Mouse (Mus musculus) heart, postnatal 4 days (tissue): Measurements from ENCODE around the gene Hist1h4n. TPM values are rescaled to one million over a fixed set of nuclear protein-coding genes. Genes with fewer than 3 reads are reported as not detected.
"Not testable (repeated sequence)": the region's sequence is repeated elsewhere in the genome, so short reads cannot be mapped to it uniquely, and the experiment has no call there.

Source experiments
- DNase-seq: peaks from one replicate; pipeline ENCODE4 v3.0.0; 2021
- total RNA-seq, 2 experiments: library from RNA; stranded (reverse); gene quantifications; 2 replicates each; pipeline ENCODE4 v1.2.3; 2021

Hist1h4n gene
- total RNA-seq: 10 to 100 TPM; 54.0 to 56.5 TPM

GRCm38 (mm10) chr13:21831418-21832394 is at the start of gene Hist1h4n:
Gene Hist1h4n, minus strand, starts transcription at chr13:21832196.
- peak; percentile 11 for DNase-seq

GRCm38 (mm10) chr13:21880735-21881134 is 48.7 kb upstream of the Hist1h4n start:
- no peak for DNase-seq

GRCm38 (mm10) chr13:21865503-21865902 is 33.5 kb upstream of the Hist1h4n start:
- not testable (repeated sequence) for DNase-seq

- DNase-seq: no peak
Measured at GRCm38 (mm10) chr13:21861608-21862007, 29.6 kb upstream of the Hist1h4n start.

- DNase-seq: peak; percentile 10
Measured at GRCm38 (mm10) chr13:21855698-21856162, 23.7 kb upstream of the Hist1h4n start.

- DNase-seq: peak; percentile 37
Measured at GRCm38 (mm10) chr13:21855146-21855545, 23.1 kb upstream of the Hist1h4n start.

- peak; percentile 82 for DNase-seq
Measured at GRCm38 (mm10) chr13:21852215-21852945, 20.4 kb upstream of the Hist1h4n start.

- DNase-seq: not testable (repeated sequence)
Measured at GRCm38 (mm10) chr13:21850696-21851095, 18.7 kb upstream of the Hist1h4n start.

- DNase-seq: no peak
Measured at GRCm38 (mm10) chr13:21847883-21848282, 15.9 kb upstream of the Hist1h4n start.

- not testable (repeated sequence) for DNase-seq
Measured at GRCm38 (mm10) chr13:21846356-21846755, 14.4 kb upstream of the Hist1h4n start.

- DNase-seq: not testable (repeated sequence)
Measured at GRCm38 (mm10) chr13:21840508-21840907, 8.5 kb upstream of the Hist1h4n start.

- DNase-seq: not testable (repeated sequence)
Measured at GRCm38 (mm10) chr13:21833461-21833860, 1.5 kb upstream of the Hist1h4n start, which contains the start of the genes Hist1h2ap and Hist1h2br. Gene Hist1h2ap, minus strand, starts transcription at chr13:21833507. Gene Hist1h2br, plus strand, starts transcription at chr13:21833743.

- DNase-seq: no peak
Measured at GRCm38 (mm10) chr13:21830344-21830743, 1.7 kb downstream of the Hist1h4n start.

- no peak for DNase-seq
Measured at GRCm38 (mm10) chr13:21828511-21828910, 3.5 kb downstream of the Hist1h4n start.

GRCm38 (mm10) chr13:21820082-21820890 is 11.7 kb downstream of the Hist1h4n start:
- not testable (repeated sequence) for DNase-seq

- not testable (repeated sequence) for DNase-seq
Measured at GRCm38 (mm10) chr13:21812092-21812491, 19.9 kb downstream of the Hist1h4n start.

- DNase-seq: peak; percentile 21
Measured at GRCm38 (mm10) chr13:21811539-21811938, 20.5 kb downstream of the Hist1h4n start, which contains the start of gene Hist1h4m. Gene Hist1h4m, plus strand, starts transcription at chr13:21811746.

- not testable (repeated sequence) for DNase-seq
Measured at GRCm38 (mm10) chr13:21811074-21811473, 20.9 kb downstream of the Hist1h4n start.

GRCm38 (mm10) chr13:21810073-21810472 is 21.9 kb downstream of the Hist1h4n start, which contains the start of the genes Hist1h2bq and Hist1h2ao:
Gene Hist1h2bq, minus strand, starts transcription at chr13:21810197.
Gene Hist1h2ao, plus strand, starts transcription at chr13:21810465.
- not testable (repeated sequence) for DNase-seq

- DNase-seq: not testable (repeated sequence)
Measured at GRCm38 (mm10) chr13:21803058-21803457, 28.9 kb downstream of the Hist1h4n start.

- not testable (repeated sequence) for DNase-seq
Measured at GRCm38 (mm10) chr13:21797163-21797562, 34.8 kb downstream of the Hist1h4n start.
